Mouse (Mus musculus) CH12.LX (cell line): ENCODE results near the gene Gsg1l. TPM values are rescaled to one million over a fixed set of nuclear protein-coding genes. Genes with fewer than 3 reads are reported as not detected.

Experiments
- DNase-seq: peaks from one replicate; pipeline ENCODE4 v3.0.0-alpha.2; 2013; ENCODE audit errors: extremely low read depth
- H3K27ac ChIP-seq: 2 replicates; pipeline ENCODE4 v1.5.1; 2012; ENCODE audit warnings: low read depth, mild to moderate bottlenecking, control low read depth, moderate library complexity; ENCODE audit not compliant: insufficient read depth
- H3K27me3 ChIP-seq: replicated peaks from 2 replicates; pipeline ENCODE3; 2012; ENCODE audit warnings: inconsistent platforms
- H3K36me3 ChIP-seq, 2 experiments: replicated peaks in 1 of 2; 2 replicates each; pipeline versions ENCODE3 to v1.6.1; 2012; ENCODE audit warnings: inconsistent platforms in 1 of 2, low read length in 1 of 2, mild to moderate bottlenecking in 1 of 2, mixed read lengths in 1 of 2, moderate library complexity in 1 of 2; ENCODE audit not compliant: control insufficient read depth in 1 of 2, insufficient read depth in 1 of 2
- H3K4me1 ChIP-seq, 2 experiments: 2 replicates each; pipeline ENCODE4 v1.6.1; 2012; ENCODE audit warnings: inconsistent platforms in 1 of 2, moderate library complexity in 1 of 2; ENCODE audit not compliant: insufficient read depth in 2 of 2, control insufficient read depth in 1 of 2
- H3K4me2 ChIP-seq: 2 replicates; pipeline ENCODE4 v1.6.1; 2012; ENCODE audit warnings: low read depth, mild to moderate bottlenecking, control low read depth; ENCODE audit not compliant: poor library complexity, insufficient read depth, severe bottlenecking
- H3K4me3 ChIP-seq, 3 experiments: fragments of 150-350 bp in 1 of 3; sonication (generic) in 1 of 3; replicated peaks in 1 of 3; 2 replicates each; pipeline versions ENCODE3 to v1.5.1; 2011 to 2012; ENCODE audit warnings: low read depth in 2 of 3, low read length in 2 of 3, mild to moderate bottlenecking in 2 of 3, moderate library complexity in 2 of 3, control low read depth in 1 of 3, improper control_type of control experiment in 1 of 3, inconsistent platforms in 1 of 3, mixed read lengths in 1 of 3; ENCODE audit not compliant: poor library complexity in 1 of 3
- H3K79me2 ChIP-seq: replicated peaks from 2 replicates; pipeline ENCODE4 v1.6.1; 2012; ENCODE audit warnings: mild to moderate bottlenecking, moderate library complexity; ENCODE audit not compliant: control insufficient read depth, poor library complexity, insufficient read depth, severe bottlenecking; ENCODE audit errors: extremely low read depth
- H3K9ac ChIP-seq: 2 replicates; pipeline ENCODE4 v1.6.1; 2012; ENCODE audit warnings: low read depth, mild to moderate bottlenecking, control low read depth, moderate library complexity; ENCODE audit not compliant: insufficient read depth
- H3K9me3 ChIP-seq: replicated peaks from 2 replicates; pipeline ENCODE3; 2012; ENCODE audit warnings: low read length, inconsistent platforms, mixed read lengths
- CHD2 ChIP-seq: IDR thresholded peaks from 2 replicates; pipeline ENCODE4 v1.6.1; 2011; ENCODE audit warnings: low read length, improper control_type of control experiment
- CTCF ChIP-seq, 2 experiments: IDR thresholded peaks in 1 of 2; conservative IDR thresholded peaks in 1 of 2; 2 replicates each; pipeline ENCODE4 v1.5.1; 2011 to 2012; ENCODE audit warnings: low read depth in 2 of 2, low read length in 2 of 2, improper control_type of control experiment in 1 of 2, inconsistent platforms in 1 of 2, mild to moderate bottlenecking in 1 of 2, moderate library complexity in 1 of 2
- E2F4 ChIP-seq: IDR thresholded peaks from 2 replicates; pipeline ENCODE4 v1.6.1; 2011; ENCODE audit warnings: low read depth, low read length, improper control_type of control experiment; ENCODE audit not compliant: insufficient replicate concordance
- GABPA ChIP-seq: IDR thresholded peaks from 2 replicates; pipeline ENCODE4 v1.6.1; 2012; ENCODE audit warnings: low read depth, low read length, improper control_type of control experiment, inconsistent platforms; ENCODE audit not compliant: insufficient replicate concordance
- HCFC1 ChIP-seq: IDR thresholded peaks from 2 replicates; pipeline ENCODE4 v1.6.1; 2012; ENCODE audit warnings: low read depth, mild to moderate bottlenecking, inconsistent platforms, low read length, improper control_type of control experiment
- MAFK ChIP-seq: IDR thresholded peaks from 2 replicates; pipeline ENCODE4 v1.6.1; 2011; ENCODE audit warnings: low read length, improper control_type of control experiment; ENCODE audit not compliant: insufficient replicate concordance
- MAX ChIP-seq: IDR thresholded peaks from 2 replicates; pipeline ENCODE4 v1.6.1; 2011; ENCODE audit warnings: low read length, improper control_type of control experiment
- MAZ ChIP-seq: IDR thresholded peaks from 2 replicates; pipeline ENCODE4 v1.6.1; 2012; ENCODE audit warnings: low read depth, mild to moderate bottlenecking, inconsistent platforms, low read length, improper control_type of control experiment, moderate library complexity
- MEF2A ChIP-seq: IDR thresholded peaks from 2 replicates; pipeline ENCODE4 v1.6.1; 2014; ENCODE audit warnings: low read depth, mild to moderate bottlenecking, inconsistent platforms, low read length, improper control_type of control experiment, borderline replicate concordance
- MXI1 ChIP-seq: IDR thresholded peaks from 2 replicates; pipeline ENCODE4 v1.6.1; 2011; ENCODE audit warnings: mild to moderate bottlenecking, low read depth, low read length, improper control_type of control experiment
- MYC ChIP-seq: IDR thresholded peaks from 2 replicates; pipeline ENCODE4 v1.6.1; 2011; ENCODE audit warnings: low read depth, mild to moderate bottlenecking, improper control_type of control experiment, low read length
- NRF1 ChIP-seq: IDR thresholded peaks from 2 replicates; pipeline ENCODE4 v1.6.1; 2014; ENCODE audit warnings: low read depth, mild to moderate bottlenecking, inconsistent platforms, low read length, improper control_type of control experiment, moderate library complexity
- RAD21 ChIP-seq: IDR thresholded peaks from 2 replicates; pipeline ENCODE4 v1.6.1; 2011; ENCODE audit warnings: low read depth, mild to moderate bottlenecking, low read length, improper control_type of control experiment, moderate library complexity
- RCOR1 ChIP-seq: conservative IDR thresholded peaks from 2 replicates; pipeline ENCODE4 v1.6.1; 2012; ENCODE audit warnings: low read depth, mild to moderate bottlenecking, inconsistent platforms, low read length, improper control_type of control experiment
- SIN3A ChIP-seq: IDR thresholded peaks from 2 replicates; pipeline ENCODE4 v1.6.1; 2012; ENCODE audit warnings: low read length, improper control_type of control experiment, inconsistent platforms
- TBP ChIP-seq: conservative IDR thresholded peaks from 2 replicates; pipeline ENCODE4 v1.6.1; 2011; ENCODE audit warnings: low read depth, low read length, improper control_type of control experiment
- TCF12 ChIP-seq: IDR thresholded peaks from 2 replicates; pipeline ENCODE4 v1.6.1; 2014; ENCODE audit warnings: low read depth, mild to moderate bottlenecking, inconsistent platforms, low read length, improper control_type of control experiment
- UBTF ChIP-seq: IDR thresholded peaks from 2 replicates; pipeline ENCODE4 v1.6.1; 2012; ENCODE audit warnings: low read depth, mild to moderate bottlenecking, inconsistent platforms, low read length, improper control_type of control experiment, moderate library complexity
- ZC3H11A ChIP-seq: IDR thresholded peaks from 2 replicates; pipeline ENCODE4 v1.6.1; 2012; ENCODE audit warnings: low read depth, mild to moderate bottlenecking, inconsistent platforms, low read length, improper control_type of control experiment
- ZKSCAN1 ChIP-seq: IDR thresholded peaks from 2 replicates; pipeline ENCODE4 v1.6.1; 2012; ENCODE audit warnings: low read depth, inconsistent platforms, low read length, improper control_type of control experiment, borderline replicate concordance
- dilution Hi-C: fragments of 300-500 bp; cut with MboI; formaldehyde crosslinking; loops from 2 replicates; pipeline ENCODE4 v1.14.3; 2020; ENCODE audit warnings: low sequenced_read_pairs; ENCODE audit not compliant: extremely low pct_unique_long_range_greater_than_20kb, extremely low pct_ligation_motif_present
- in situ Hi-C: fragments of 300-500 bp; cut with MboI; formaldehyde crosslinking; loops from 3 replicates; pipeline ENCODE4 v1.14.3; 2019; ENCODE audit warnings: low sequenced_read_pairs, low pct_ligation_motif_present, low pct_unique_long_range_greater_than_20kb, mixed read lengths
- polyA plus RNA-seq: library from polyadenylated mRNA; unstranded; fragments of >175 nt; gene quantifications from 2 replicates; pipeline ENCODE4 v1.2.1, GENCODE M21; 2012; ENCODE audit warnings: low read depth; ENCODE audit not compliant: insufficient read length
- total RNA-seq, 2 experiments: library from RNA; depleted of rRNA; stranded (reverse); fragments of 300-350 nt in 1 of 2; fragments of >200 nt in 1 of 2; gene quantifications; 2 replicates each; pipeline ENCODE4 v1.2.3; 2012 to 2014

Gene Gsg1l
- total and polyA plus RNA-seq, 3 experiments, result not detected

DNA sequence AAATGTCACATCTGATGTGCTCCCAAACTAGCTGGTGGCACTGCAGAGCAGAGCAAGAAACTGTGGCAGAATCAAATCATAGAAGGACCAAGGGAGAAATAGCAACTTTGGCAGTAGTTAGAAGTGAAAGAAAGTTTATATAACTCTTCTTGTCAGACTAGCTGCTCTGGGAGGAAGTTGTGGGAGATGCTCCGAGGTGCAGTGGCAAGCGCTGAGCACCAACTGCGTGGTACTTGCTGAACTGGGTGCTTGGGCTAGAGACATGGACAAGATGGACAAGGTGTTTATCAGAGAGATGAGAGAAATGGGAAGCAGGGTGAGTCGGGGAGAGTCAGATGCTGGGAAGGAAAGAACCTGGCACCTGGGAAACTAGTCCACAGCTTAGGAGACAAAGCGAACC is 194.4 kb downstream of the Gsg1l start:
- Histone ChIP-seq H3K4me3 (no peak overlapping the region), H3K9me3 (no peaks in the 10 kb centered on the region), H3K27me3 (peaks cover 8% of the 10 kb centered on the region), H3K27ac (no peak overlapping the region), H3K36me3 (no peaks in the 10 kb centered on the region), H3K9ac (no peak overlapping the region), H3K4me2 (no peak overlapping the region), H3K4me1 (peaks cover 0 to 4% of the 10 kb centered on the region in 2 experiments; a peak in 2 of 4 replicates), H3K79me2 (no peaks in the 10 kb centered on the region)
- dilution Hi-C loops (no loop called here), in situ Hi-C loops (no loop called here)
- no peak for TF ChIP-seq GABPA
- no peak for TF ChIP-seq MEF2A
- TF ChIP-seq MAZ, result no peak
- no peak for TF ChIP-seq TCF12
- TF ChIP-seq CTCF (conservative IDR thresholded peaks at IDR 0.05 in 1 of 2, IDR thresholded peaks at IDR 0.05 in 1 of 2; ENCODE audit: low read depth in 2 of 2, low read length in 2 of 2), result no peak
- TF ChIP-seq HCFC1, result no peak
- TF ChIP-seq MYC, result no peak
- no peak for TF ChIP-seq MAFK
- TF ChIP-seq E2F4, result no peak
- TF ChIP-seq ZKSCAN1, result no peak
- no peak for TF ChIP-seq ZC3H11A
- no peak for TF ChIP-seq CHD2
- no peak for TF ChIP-seq MXI1
- no peak for TF ChIP-seq TBP
- no peak for TF ChIP-seq SIN3A
- DNase-seq, result no peak

GRCm38 (mm10) chr7:125887124-125887523 is 195.1 kb downstream of the Gsg1l start:
- dilution Hi-C loops (no loop called here), in situ Hi-C loops (no loop called here)
- Histone ChIP-seq H3K27ac (no peak overlapping the region), H3K27me3 (peaks cover 6% of the 10 kb centered on the region), H3K4me3 (no peak overlapping the region), H3K79me2 (no peaks in the 10 kb centered on the region), H3K4me2 (no peak overlapping the region), H3K36me3 (no peaks in the 10 kb centered on the region), H3K9ac (no peak overlapping the region), H3K9me3 (no peaks in the 10 kb centered on the region), H3K4me1 (peaks cover 1 to 9% of the 10 kb centered on the region in 2 experiments; a peak in 3 of 4 replicates)
- TF ChIP-seq MXI1 (no peak), TCF12 (no peak), UBTF (no peak), MAX (no peak), RAD21 (no peak), SIN3A (no peak), RCOR1 (no peak), NRF1 (no peak)
- DNase-seq, result no peak
